Comparison of ENCODE assay signal across 19 mouse cellular contexts in the genomic region with DNA sequence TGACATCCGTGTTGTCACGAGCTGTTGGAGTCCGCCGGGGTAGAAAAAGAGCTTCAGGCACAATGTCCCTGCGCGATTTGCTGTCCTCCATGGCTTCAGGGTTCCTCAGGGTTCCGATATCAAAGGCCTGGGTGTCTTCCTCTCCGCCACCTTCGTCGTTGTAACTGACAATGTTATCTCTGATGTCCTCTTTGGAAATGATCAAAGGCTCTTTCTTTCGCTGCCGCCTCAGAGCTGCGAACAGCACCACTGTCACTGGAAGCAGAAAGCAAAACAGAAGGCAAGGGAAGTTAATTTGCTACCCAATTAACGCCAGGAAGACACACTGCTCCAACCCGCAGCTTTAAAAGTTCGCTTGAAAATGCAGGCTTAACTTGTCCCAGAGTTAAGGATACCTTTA.
DNase-seq lines count a peak whose midpoint lies in the region; ATAC-seq and TF ChIP-seq lines count a peak whose summit lies in the region.
"Had no signal": no experiment of that assay in that cellular context is flagged by ENCODE, and none has a peak within 500 bp of the region (broad histone marks: within the 10 kb centered on the region; RNA-seq: fewer than 3 reads in every experiment).

No protein-coding gene starts in this region.

- WGBS in forebrain, embryonic 14.5 days: 75% methylated on average over 16 of the region's 16 CpGs
- WGBS in forebrain, embryonic 12.5 days: 77% methylated on average over 16 of the region's 16 CpGs
- 15% methylated on average over 16 of the region's 16 CpGs for WGBS in heart, embryonic 15.5 days
- 30% methylated on average over 16 of the region's 16 CpGs for whole genome bisulfite sequencing in lung, embryonic 15.5 days

- intact Hi-C loops in heart, postnatal 10 days (cut with DNase I): no loop called here

- no peaks in the 10 kb centered on the region for H3K4me1 ChIP-seq in forebrain, embryonic 14.5 days (ENCODE audit: control insufficient read depth, insufficient read depth, low read length)
- no peaks in the 10 kb centered on the region for H3K4me1 ChIP-seq in forebrain, embryonic 12.5 days
- no peaks in the 10 kb centered on the region for H3K4me1 ChIP-seq in heart, embryonic 15.5 days (replicated peaks)
- no peaks in the 10 kb centered on the region for H3K4me1 ChIP-seq in lung, embryonic 15.5 days
- H3K4me1 ChIP-seq in E14TG2a.4 (replicated peaks; ENCODE audit: low read depth, low read length): no peaks in the 10 kb centered on the region
- H3K4me1 ChIP-seq: limb, embryonic 15.5 days; neural tube, embryonic 12.5 days had no signal

- H3K9ac ChIP-seq in forebrain, embryonic 14.5 days (ENCODE audit: low read length): no peak overlapping the region
- H3K9ac ChIP-seq in forebrain, embryonic 12.5 days: no peak overlapping the region
- no peak overlapping the region for H3K9ac ChIP-seq in heart, embryonic 15.5 days
- no peak overlapping the region for H3K9ac ChIP-seq in lung, embryonic 15.5 days
- H3K9ac ChIP-seq: limb, embryonic 15.5 days; neural tube, embryonic 12.5 days had no signal

- no peaks in the 10 kb centered on the region for H3K27me3 ChIP-seq in forebrain, embryonic 14.5 days (replicated peaks; ENCODE audit: control insufficient read depth, insufficient read depth, low read length)
- H3K27me3 ChIP-seq in forebrain, embryonic 12.5 days: no peaks in the 10 kb centered on the region
- H3K27me3 ChIP-seq in heart, embryonic 15.5 days: no peaks in the 10 kb centered on the region
- H3K27me3 ChIP-seq in lung, embryonic 15.5 days: no peaks in the 10 kb centered on the region
- no peaks in the 10 kb centered on the region for H3K27me3 ChIP-seq in E14TG2a.4 (ENCODE audit: insufficient read depth, low read length)
- H3K27me3 ChIP-seq: CH12.LX; limb, embryonic 15.5 days; neural tube, embryonic 12.5 days had no signal

- no peak for ATAC-seq in forebrain, embryonic 14.5 days
- no peak for ATAC-seq in forebrain, embryonic 12.5 days (ENCODE audit: low FRiP score)
- no peak for ATAC-seq in heart, embryonic 15.5 days (replicated peaks; ENCODE audit: insufficient number of reproducible peaks, insufficient read depth, low FRiP score, low read depth)
- no peak for ATAC-seq in lung, embryonic 15.5 days (ENCODE audit: borderline replicate concordance, extremely low read depth, low FRiP score, low TSS enrichment)
- ATAC-seq: hindbrain, postnatal 0 days had no signal

- no peak overlapping the region for H3K27ac ChIP-seq in forebrain, embryonic 14.5 days (ENCODE audit: low read depth, low read length)
- no peak overlapping the region for H3K27ac ChIP-seq in forebrain, embryonic 12.5 days
- no peak overlapping the region for H3K27ac ChIP-seq in heart, embryonic 15.5 days
- no peak overlapping the region for H3K27ac ChIP-seq in lung, embryonic 15.5 days
- H3K27ac ChIP-seq: hindbrain, postnatal 0 days; limb, embryonic 15.5 days; neural tube, embryonic 12.5 days had no signal

- H3K4me2 ChIP-seq in forebrain, embryonic 14.5 days (ENCODE audit: low read length): no peak overlapping the region
- H3K4me2 ChIP-seq in forebrain, embryonic 12.5 days: no peak overlapping the region
- peak overlapping the region; percentile 45 for H3K4me2 ChIP-seq in heart, embryonic 15.5 days
- H3K4me2 ChIP-seq in lung, embryonic 15.5 days: 0 out of 2 replicates have a peak overlapping the region, but pooled peaks have one; percentile 6
- H3K4me2 ChIP-seq: limb, embryonic 15.5 days; neural tube, embryonic 12.5 days had no signal

- peak; percentile 51 for DNase-seq in forebrain, embryonic 14.5 days (ENCODE audit: low spot score)
- no peak for DNase-seq in heart, postnatal 10 days
- DNase-seq in lung, adult 18-20 months: no peak
- DNase-seq: adrenal gland, adult 2 months; cerebellum, adult 11 months; cerebellum, postnatal 14 days; gastrocnemius, postnatal 10 days; kidney, adult 11 months; layer of hippocampus, postnatal 36 days; right cerebral cortex, postnatal 14 days; thymus, postnatal 36 days had no signal

- peaks cover 4% of the 10 kb centered on the region; the same call in 1 of the 2 replicates for H3K36me3 ChIP-seq in forebrain, embryonic 14.5 days (ENCODE audit: control insufficient read depth, insufficient read depth, low read length)
- H3K36me3 ChIP-seq in forebrain, embryonic 12.5 days (replicated peaks): peaks cover 9% of the 10 kb centered on the region
- no peaks in the 10 kb centered on the region for H3K36me3 ChIP-seq in heart, embryonic 15.5 days
- H3K36me3 ChIP-seq in lung, embryonic 15.5 days: no peaks in the 10 kb centered on the region
- no peaks in the 10 kb centered on the region for H3K36me3 ChIP-seq in E14TG2a.4 (ENCODE audit: insufficient read depth, low read length)
- H3K36me3 ChIP-seq: limb, embryonic 15.5 days had no signal

- TF ChIP-seq CTCF in E14TG2a.4 (conservative IDR thresholded peaks at IDR 0.05; ENCODE audit: low read length): no peak

- no peaks in the 10 kb centered on the region for H3K9me3 ChIP-seq in forebrain, embryonic 14.5 days (replicated peaks; ENCODE audit: control insufficient read depth, low read length)
- no peaks in the 10 kb centered on the region for H3K9me3 ChIP-seq in forebrain, embryonic 12.5 days
- H3K9me3 ChIP-seq in heart, embryonic 15.5 days (replicated peaks): no peaks in the 10 kb centered on the region
- H3K9me3 ChIP-seq in lung, embryonic 15.5 days: no peaks in the 10 kb centered on the region
- no peaks in the 10 kb centered on the region for H3K9me3 ChIP-seq in E14TG2a.4 (ENCODE audit: low read length)
- H3K9me3 ChIP-seq: limb, embryonic 15.5 days; neural tube, embryonic 12.5 days had no signal

- H3K4me3 ChIP-seq in forebrain, embryonic 14.5 days (ENCODE audit: low read depth, low read length): no peak overlapping the region
- H3K4me3 ChIP-seq in forebrain, embryonic 12.5 days (replicated peaks): no peak overlapping the region
- 0 out of 2 replicates have a peak overlapping the region, but pooled peaks have one; percentile 10 for H3K4me3 ChIP-seq in heart, embryonic 15.5 days
- H3K4me3 ChIP-seq in lung, embryonic 15.5 days: no peak overlapping the region
- H3K4me3 ChIP-seq in E14TG2a.4 (replicated peaks; ENCODE audit: low read length): peak overlapping the region; percentile 45
- H3K4me3 ChIP-seq: limb, embryonic 15.5 days; neural tube, embryonic 12.5 days had no signal

Comparison
In these comparisons a context has a peak if more than half of its experiments do, and no peak if none do; other contexts are left out.
1. H3K4me2 ChIP-seq: peak in heart, embryonic 15.5 days (single experiment) and lung, embryonic 15.5 days (single experiment); none in forebrain, embryonic 14.5 days (single experiment) and forebrain, embryonic 12.5 days (single experiment).
2. H3K4me3 ChIP-seq: peak in heart, embryonic 15.5 days (single experiment) and E14TG2a.4 (single experiment); none in forebrain, embryonic 14.5 days (single experiment), forebrain, embryonic 12.5 days (single experiment) and lung, embryonic 15.5 days (single experiment).